Mouse (Mus musculus) thymus, adult 18-20 months (tissue): Measurements from ENCODE around the gene Uprt.

Experiments used
- DNase-seq, 2 experiments: peaks; one replicate each; pipeline ENCODE4 v3.0.0; 2022; ENCODE audit warnings: mixed read lengths in 2 of 2

Uprt gene

DNA sequence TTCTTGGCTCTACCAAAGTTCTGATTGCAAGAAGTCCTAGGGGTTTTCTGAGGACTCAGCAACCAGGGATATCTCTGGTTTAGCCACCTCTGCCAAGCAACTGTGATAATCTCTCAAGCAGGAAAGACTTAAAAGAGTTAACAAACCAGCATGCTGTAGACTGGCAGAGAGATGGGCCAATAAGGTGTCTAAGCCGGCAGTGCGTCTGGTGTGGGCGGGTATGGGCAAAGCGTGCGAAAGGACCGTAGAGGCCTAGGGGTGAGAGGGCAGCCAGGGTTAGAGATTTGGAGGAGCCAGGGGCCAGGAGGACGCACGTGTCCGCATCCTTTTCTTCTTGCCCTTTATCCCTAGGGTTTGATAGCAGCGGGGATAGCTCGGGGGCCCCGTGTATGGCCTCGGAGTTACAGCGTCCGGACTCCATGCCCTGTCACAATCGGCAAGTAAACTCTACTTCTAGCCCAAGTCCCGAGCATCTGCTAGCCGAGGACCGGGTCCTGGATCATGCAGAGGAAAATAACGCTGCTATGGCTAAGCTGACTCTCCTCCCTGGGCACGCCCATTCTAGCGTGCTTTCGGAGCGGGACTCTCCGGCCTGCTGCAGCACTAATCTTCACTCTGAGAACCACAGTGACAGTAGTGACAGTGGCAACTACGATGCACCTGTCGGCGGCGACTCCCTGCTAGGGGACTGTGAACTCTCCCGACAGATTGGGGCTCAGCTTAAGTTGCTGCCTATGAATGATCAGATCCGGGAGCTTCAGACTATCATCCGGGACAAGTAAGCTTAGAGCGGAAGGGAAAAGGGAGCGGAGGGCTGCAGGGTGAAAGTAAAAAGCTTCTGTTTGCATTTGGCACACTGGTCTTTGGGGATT lies at the start of gene Uprt:
Uprt (plus strand) TSS at position 247 of the 872 bp plus-strand sequence.
- peak; percentile 54 to 77 for DNase-seq

DNA sequence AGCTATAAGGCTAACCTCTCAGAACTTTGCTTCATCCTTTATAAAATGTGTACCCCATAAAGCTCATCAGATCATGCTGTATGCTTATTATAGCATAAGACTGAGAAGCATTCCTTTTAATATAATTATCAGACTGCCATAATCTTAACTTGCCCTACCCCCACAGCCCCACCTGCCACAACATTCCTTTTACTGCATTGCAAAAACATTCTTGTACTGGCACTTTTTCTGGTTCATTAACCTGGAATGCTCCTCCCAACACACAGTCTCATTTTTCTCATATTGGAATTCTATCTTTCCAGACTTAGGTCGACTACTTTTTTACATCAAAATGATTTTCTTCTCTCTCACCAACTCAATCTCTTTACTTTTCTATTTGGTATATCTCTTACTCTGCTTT lies 49.2 kb upstream of the Uprt start:
- no peak for DNase-seq

DNA sequence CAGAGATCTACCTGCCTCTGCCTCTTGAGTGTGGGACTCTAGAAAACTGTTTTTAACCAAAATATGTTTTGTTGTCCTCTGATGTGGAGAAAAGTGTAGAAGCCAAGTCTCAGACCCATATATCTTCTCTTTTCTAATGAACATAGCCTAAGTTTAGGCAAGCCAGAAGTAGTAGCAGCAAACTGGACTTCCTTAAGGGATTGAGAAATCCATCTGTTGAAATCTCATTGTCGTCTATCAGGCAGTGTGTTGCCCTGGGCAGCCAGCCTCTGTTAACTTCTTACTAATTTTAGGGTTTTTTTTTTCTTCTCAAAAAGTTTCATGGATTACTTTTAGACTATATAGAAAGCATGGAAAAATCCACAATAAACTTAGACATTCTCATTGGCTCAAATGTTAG lies 30.2 kb upstream of the Uprt start:
- no peak for DNase-seq

DNA sequence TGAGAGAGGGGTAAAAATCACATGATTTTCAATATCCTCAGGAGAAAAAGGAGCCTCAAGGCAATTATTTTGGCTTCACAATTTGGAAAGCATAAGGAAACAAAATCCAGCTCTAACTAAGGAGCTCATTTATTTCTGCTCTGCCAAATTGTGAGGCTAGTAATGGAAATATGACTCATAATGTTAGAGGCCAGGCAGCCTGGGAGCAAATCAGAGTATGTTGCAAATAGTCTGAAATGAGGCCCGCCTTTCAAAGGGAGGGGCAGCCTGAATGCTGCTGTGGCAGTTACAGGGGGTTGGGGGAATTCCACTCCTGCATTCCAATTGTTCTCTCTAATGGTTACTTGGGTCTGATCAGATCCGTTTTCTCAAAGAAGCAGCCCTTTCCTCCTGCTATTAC lies 20.9 kb upstream of the Uprt start:
- no peak for DNase-seq

GRCm38 (mm10) chrX:104464376-104464775 lies 18.2 kb upstream of the Uprt start:
- DNase-seq: no peak

DNA sequence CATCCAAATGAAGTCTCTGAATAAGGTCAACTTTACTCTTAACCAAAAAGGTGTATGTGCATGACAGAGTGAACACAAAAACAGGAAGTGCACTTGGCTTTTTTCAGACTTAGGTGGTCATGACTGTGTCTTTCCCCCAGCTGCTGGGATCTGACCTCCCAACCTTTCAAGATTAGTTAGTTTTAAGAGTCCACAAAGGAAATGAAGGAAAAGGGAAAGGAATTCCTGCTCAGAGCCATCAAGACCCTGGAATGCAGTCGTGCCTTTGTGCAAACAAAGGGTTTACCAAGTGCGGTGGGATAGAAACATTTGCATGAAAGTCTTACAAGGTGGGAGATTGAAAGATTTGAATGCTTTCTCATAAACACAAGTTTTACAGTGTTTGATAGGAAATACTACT lies 4.6 kb upstream of the Uprt start:
- no peak for DNase-seq

DNA sequence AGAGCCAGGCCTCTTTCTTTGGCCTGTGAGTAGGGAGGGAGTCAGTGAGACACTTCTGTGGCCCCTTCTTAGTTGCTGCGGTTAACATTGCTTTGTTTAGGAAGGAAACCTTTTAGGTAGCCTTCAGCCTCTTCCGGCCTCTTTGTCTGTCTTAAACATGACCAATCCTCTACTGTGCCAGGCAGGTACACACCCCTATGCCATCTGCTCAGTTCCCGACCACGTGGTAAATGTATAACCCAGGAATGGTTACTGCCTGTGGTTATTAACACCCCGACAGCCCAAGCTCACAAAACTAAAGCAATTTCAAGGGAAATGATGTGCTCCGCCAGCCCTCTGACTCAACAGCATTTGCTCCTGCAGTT lies 808 bp downstream of the Uprt start:
- no peak for DNase-seq

GRCm38 (mm10) chrX:104485596-104485995 lies 3.0 kb downstream of the Uprt start:
- no peak for DNase-seq

DNA sequence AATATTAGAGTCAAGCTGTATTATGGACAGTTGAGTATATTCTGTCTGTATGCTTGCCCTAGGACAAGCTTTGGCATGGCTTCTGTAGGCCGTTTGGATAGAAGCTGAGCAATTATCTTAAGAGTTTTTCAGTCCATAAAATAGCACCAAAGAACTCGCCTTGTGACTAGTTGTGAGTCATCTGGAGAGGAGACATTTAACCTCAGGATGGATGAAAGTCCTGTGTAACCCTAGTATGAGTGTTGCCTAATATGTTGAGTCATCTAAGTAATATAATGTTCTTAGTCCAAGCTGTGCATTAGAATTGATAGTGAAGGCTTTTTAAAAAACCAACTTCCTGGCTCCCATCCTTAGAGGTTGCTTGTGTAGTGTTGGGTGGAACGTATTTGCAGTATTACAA lies 5.4 kb downstream of the Uprt start:
- no peak for DNase-seq

GRCm38 (mm10) chrX:104488870-104489467 lies 6.4 kb downstream of the Uprt start:
- no peak for DNase-seq

DNA sequence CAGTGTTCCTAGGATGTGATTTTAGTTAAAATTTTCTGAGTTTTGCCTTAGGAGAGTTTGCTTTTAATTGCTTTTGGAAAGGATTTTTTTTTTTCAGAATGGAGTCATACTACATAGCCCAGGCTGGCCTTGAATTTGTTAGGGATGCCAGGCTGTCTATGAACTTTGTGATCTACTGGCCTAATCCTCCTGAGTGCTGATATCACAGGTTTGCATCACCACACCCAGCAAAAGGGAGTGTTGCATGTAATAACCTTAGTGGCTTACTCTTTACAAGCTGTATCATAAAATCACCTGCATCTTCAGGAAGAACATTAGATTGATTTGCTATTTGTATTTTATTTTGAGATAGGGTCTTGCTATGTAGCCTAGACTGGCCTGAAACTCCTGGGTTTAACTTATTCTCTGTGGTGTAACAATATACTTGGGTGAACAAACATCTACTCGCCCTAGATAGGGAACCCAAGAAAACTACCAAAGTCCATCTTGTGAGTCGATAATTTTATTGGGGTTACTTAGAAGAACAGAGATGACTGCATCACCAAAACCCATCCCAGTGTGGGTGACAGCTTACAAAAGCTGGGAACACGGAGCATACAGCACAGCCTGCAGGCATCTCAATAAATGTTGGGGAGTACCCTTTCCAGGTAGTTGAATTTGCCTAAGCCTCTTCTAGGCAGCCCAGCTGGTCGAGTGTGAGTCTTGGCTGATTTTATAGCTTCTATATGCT lies 7.2 kb downstream of the Uprt start:
- DNase-seq: no peak

DNA sequence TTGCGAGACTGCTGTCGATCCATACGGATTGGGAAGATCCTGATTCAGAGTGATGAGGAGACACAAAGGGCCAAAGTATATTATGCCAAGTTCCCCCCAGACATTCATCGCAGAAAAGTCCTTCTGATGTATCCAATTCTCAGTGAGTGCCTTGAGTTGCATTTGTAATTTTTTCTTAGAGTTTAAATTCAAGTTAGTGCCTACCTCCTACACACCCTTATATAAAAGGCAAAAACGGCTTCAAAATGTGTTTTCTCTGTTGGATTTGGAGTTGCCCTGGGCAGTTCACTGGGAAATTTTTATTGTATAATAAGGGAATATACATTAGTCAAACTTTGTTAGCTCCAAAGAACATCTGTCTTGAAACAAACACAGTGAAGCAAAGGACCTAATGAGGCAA lies 19.1 kb downstream of the Uprt start:
- no peak for DNase-seq

- no peak for DNase-seq
Measured at GRCm38 (mm10) chrX:104542635-104543034, 60.0 kb downstream of the Uprt start.

DNA sequence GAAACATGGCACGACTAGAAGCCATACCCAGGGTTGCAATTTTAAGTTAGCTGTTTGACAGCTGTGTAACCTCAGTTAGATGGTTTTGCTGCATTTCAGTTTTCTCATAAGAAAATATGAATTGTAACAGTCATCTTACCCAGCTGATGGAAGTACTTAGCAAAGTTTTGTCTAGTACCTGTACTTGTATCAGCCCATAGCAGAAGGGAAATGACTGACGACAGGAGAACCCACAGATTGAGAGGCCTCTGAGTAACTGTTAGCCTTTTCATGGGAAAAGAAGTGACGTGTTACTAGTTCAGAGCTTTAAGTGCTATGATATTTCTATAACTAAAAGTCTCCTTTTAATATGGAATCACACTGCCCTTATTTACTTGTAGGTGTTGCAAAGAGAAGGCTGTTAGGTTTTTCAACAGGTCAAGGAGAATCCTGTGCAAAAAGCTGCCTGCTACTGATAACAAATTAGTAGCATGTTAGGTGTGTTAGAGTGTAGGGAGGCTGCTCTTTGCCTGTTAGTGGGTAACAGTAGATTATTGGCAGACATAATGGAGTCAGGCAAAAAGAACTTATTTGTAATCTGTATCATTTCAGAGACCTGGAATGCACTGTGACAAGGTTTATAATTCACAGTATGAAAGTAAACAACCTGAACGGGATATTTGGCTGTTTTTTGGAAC lies 61.4 kb downstream of the Uprt start:
- DNase-seq: no peak

DNA sequence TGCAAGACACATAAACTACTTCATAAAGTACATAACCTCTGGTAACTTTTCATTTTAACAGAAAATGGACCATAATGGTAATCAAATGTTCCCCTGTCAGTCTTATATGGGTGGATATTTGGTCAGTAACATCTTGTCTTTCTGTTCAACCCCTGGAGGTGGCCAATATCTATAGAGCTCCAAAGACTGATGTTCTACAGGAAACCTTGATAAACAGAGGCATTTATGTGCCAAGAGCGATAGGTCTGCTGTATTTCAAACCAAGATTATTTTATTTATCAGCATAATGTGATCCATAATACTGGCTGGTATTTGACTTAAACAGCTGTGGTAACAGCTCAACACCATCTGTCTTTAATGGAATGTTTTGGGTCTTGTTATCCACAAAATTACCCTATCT lies 62.7 kb downstream of the Uprt start:
- no peak for DNase-seq
